Mouse (Mus musculus) embryonic facial prominence, embryonic 10.5 days (tissue): ENCODE results near the gene Naa10. TPM values are rescaled to one million over a fixed set of nuclear protein-coding genes. Genes with fewer than 3 reads are reported as not detected.

Source experiments
- DNase-seq: peaks from one replicate; pipeline ENCODE4 v3.0.0-alpha.2; 2017; ENCODE audit warnings: low spot score
- H3K27ac ChIP-seq: fragments of 300-500 bp; sonication (generic); replicated peaks from 2 replicates; pipeline ENCODE4 v1.5.1; 2016; ENCODE audit warnings: mild to moderate bottlenecking
- H3K27me3 ChIP-seq: fragments of 300-500 bp; sonication (generic); replicated peaks from 2 replicates; pipeline ENCODE4 v1.6.1; 2016; ENCODE audit warnings: low read depth, mild to moderate bottlenecking; ENCODE audit not compliant: poor library complexity, severe bottlenecking
- H3K36me3 ChIP-seq: fragments of 300-500 bp; sonication (generic); replicated peaks from 2 replicates; pipeline ENCODE4 v1.6.1; 2016; ENCODE audit warnings: mild to moderate bottlenecking, moderate library complexity
- H3K4me1 ChIP-seq: fragments of 300-500 bp; sonication (generic); 2 replicates; pipeline ENCODE4 v1.6.1; 2016
- H3K4me3 ChIP-seq: fragments of 300-500 bp; sonication (generic); 2 replicates; pipeline ENCODE4 v1.5.1; 2016; ENCODE audit warnings: mild to moderate bottlenecking, moderate library complexity
- H3K9me3 ChIP-seq: fragments of 300-500 bp; sonication (generic); 2 replicates; pipeline ENCODE4 v1.6.1; 2016; ENCODE audit warnings: mild to moderate bottlenecking
- WGBS: fragments of 180-500 bp; shearing (Covaris S2); methylation state at CpG from one replicate; pipeline ENCODE4 v1.1.7; 2016; 5-methylcytosine and 5-hydroxymethylcytosine counted together
- polyA plus RNA-seq: library from polyadenylated mRNA; unstranded; fragments of >200 nt; fragmentation: Nextera tagmentation; extraction: Ambion mirVana; gene quantifications from 2 replicates; pipeline ENCODE4 v1.2.1, GENCODE M21; 2016

Naa10 gene
- polyA plus RNA-seq, 1 experiment from 2014 or later: 169 TPM

DNA sequence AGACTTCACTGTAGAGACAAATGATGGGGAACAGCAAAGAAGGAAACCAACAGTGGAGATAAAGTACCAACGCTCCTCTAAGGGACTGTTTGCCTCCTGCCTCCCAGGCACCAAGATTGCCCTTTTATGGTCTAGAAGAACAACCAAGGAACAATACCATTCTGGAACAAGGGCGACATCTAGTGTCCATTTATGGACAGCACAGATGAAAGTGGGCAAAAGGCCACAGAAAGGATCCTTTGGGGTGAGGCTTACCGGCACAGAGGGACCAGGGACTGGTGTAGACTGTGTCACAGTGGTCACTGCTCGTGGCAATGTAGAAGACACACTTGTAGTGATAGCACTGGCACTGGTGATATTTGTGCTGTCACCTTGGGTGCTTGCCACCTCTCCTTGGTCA lies 26.9 kb upstream of the Naa10 start:
- DNase-seq: peak; percentile 43
- Histone ChIP-seq H3K4me3 (no peak overlapping the region), H3K4me1 (no peaks in the 10 kb centered on the region), H3K36me3 (peaks cover 100% of the 10 kb centered on the region), H3K27me3 (no peaks in the 10 kb centered on the region), H3K9me3 (no peaks in the 10 kb centered on the region), H3K27ac (no peak overlapping the region)
- 42% methylated on average over 4 of the region's 4 CpGs for WGBS

DNA sequence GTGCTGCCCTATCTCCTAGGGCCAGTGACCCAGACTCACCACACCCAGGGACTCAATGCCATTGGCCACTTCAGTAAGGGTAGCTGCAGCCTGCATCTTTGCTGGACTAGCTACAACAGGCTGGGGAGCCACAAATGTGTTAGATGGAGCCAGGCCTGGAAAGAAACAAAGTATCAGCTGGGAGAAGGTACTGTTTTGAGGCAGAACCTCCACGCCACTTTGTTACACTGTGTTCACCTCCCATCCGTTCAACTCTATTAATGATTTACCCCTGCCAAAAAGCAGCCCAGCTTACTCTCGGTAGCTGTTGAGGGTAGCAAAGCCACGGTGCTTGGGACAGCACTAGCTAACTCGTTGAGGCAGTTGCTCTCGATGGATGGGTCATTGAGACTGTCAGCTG lies 25.2 kb upstream of the Naa10 start:
- no peak overlapping the region for H3K27ac ChIP-seq
- H3K9me3 ChIP-seq: no peaks in the 10 kb centered on the region
- 91% methylated on average over 6 of the region's 6 CpGs for WGBS
- H3K4me3 ChIP-seq: no peak overlapping the region
- no peak for DNase-seq
- no peaks in the 10 kb centered on the region for H3K4me1 ChIP-seq
- no peaks in the 10 kb centered on the region for H3K27me3 ChIP-seq
- H3K36me3 ChIP-seq: peaks cover 100% of the 10 kb centered on the region

DNA sequence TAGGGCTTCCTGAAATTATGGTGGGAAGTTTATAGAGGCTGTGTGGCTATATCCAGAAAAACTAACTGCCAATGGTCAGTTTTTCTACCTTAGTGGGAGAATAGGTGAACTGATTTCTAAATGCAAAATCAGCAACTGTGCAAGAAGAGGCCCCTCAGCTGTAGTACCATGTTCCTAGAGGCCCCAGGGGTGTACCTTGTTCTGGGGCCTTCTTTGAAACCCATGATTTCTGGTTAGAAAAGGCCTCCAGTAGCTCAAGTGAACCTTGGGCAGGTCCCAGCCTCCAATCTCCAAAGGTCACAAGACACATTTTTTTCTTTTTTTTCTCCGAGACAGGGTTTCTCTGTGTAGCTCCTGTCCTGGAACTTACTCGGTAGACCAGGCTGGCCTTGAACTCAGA lies 20.6 kb upstream of the Naa10 start:
- Histone ChIP-seq H3K4me1 (no peaks in the 10 kb centered on the region), H3K27ac (no peak overlapping the region), H3K27me3 (0 out of 2 replicates have a peak, but pooled peaks cover 6% of the 10 kb centered on the region), H3K4me3 (no peak overlapping the region), H3K36me3 (peaks cover 70% of the 10 kb centered on the region), H3K9me3 (no peaks in the 10 kb centered on the region)
- no peak for DNase-seq
- WGBS: 78% methylated on average over 2 of the region's 2 CpGs

DNA sequence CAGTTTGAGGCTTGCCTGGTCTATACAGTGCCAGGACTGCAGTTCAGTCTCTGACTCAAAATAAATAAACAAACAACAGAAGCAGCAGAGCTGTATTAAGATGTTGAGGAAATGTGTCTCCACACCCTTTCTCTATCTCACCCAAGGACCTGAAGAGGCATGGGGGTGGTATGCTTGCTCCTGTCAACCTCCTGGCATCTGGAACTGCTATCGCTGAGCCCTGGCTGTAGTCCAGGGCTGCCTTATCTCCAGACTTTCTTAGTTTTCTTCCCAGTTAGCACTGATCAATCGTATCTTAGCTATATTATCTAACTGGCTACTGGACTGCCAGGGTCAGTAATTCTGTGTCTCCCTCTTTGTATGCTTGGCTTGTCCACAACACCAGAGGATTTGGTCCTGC lies 20.1 kb upstream of the Naa10 start:
- Histone ChIP-seq H3K4me1 (no peaks in the 10 kb centered on the region), H3K27ac (no peak overlapping the region), H3K27me3 (0 out of 2 replicates have a peak, but pooled peaks cover 6% of the 10 kb centered on the region), H3K9me3 (no peaks in the 10 kb centered on the region), H3K36me3 (peaks cover 66% of the 10 kb centered on the region), H3K4me3 (no peak overlapping the region)
- no peak for DNase-seq
- 95% methylated on average over 2 of the region's 2 CpGs for WGBS

DNA sequence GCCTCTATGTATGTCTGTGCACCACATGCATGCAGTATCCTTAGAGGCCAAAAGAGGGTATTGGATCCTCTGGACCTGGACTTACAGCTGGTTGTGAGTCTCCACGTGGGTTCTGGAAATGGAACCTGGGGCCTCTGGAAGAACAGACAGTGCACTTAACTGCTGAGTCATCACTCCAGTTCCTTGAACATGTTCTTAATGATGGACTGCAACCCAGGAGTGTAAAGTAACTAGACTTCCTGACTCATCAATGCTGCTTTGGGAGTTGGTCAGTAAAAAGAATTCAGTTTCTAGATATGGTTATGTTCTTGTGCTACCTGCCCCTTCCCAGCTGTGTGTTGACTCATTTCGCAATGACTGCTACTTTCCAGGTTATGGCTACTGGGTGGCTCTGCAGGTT lies 10.1 kb upstream of the Naa10 start:
- 82% methylated on average over 2 of the region's 2 CpGs for whole genome bisulfite sequencing
- Histone ChIP-seq H3K9me3 (no peaks in the 10 kb centered on the region), H3K4me1 (0 out of 2 replicates have a peak, but pooled peaks cover 4% of the 10 kb centered on the region), H3K36me3 (no peaks in the 10 kb centered on the region), H3K27ac (no peak overlapping the region), H3K27me3 (0 out of 2 replicates have a peak, but pooled peaks cover 4% of the 10 kb centered on the region), H3K4me3 (no peak overlapping the region)
- no peak for DNase-seq

DNA sequence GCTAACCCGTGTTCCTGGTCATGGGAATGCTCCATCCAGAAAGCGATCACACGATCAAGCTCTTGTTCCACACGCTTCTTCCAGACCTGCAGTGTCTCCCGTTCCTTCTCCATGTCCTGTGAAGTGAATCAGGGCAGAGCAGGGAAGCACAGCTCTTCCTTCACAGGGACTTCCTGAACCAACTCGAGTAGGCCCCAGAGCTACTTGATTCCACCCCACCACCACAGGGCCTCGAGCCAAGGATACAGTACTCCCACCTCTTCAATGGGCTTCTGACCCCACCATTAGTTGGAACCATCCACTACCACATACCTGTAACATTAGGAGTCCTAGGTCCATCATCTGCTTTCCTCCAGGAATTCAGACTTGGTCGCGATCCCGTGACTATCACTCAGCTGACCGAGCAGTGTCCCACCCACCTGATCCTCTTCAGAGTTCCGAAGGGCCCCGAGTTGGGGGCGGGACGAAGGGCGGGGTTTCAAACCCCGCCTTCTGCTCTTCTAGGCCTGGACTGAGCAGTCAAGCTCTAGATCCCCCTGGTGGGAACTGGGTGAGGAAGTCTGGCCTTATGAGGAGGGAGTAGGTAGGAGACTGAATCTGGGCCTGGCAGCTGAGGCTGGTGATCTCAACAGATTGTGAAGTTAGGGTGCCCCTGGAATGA lies 8.8 kb upstream of the Naa10 start, which contains the start of gene Renbp:
Renbp (minus strand) TSS at position 449 of the 661 bp plus-strand sequence.
- Histone ChIP-seq H3K27ac (no peak within 1 kb of the TSS), H3K27me3 (0 out of 2 replicates have a peak, but pooled peaks cover 4% of the 10 kb centered on the region), H3K4me1 (0 out of 2 replicates have a peak, but pooled peaks cover 4% of the 10 kb centered on the region), H3K9me3 (no peaks in the 10 kb centered on the region), H3K36me3 (no peaks in the 10 kb centered on the region), H3K4me3 (peak within 1 kb of the TSS; percentile 43)
- WGBS: 41% methylated on average over 17 of the region's 17 CpGs
- peak; percentile 69 for DNase-seq

DNA sequence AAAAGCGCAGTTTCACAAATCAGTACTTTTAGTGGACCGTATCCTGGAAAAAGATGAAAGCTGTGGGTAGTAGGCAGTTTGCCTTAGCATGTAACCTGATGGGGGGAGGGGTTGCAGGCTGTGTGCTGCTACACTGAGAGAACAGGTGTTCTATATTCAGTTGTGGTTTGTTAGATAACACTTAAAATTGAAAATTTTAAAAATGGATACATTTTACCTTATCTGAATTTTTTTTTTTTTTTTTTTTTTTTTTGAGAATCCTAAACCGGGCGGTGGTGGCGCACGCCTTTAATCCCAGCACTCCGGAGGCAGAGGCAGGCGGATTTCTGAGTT lies 772 bp upstream of the Naa10 start:
- 77% methylated on average over 8 of the region's 8 CpGs for WGBS

DNA sequence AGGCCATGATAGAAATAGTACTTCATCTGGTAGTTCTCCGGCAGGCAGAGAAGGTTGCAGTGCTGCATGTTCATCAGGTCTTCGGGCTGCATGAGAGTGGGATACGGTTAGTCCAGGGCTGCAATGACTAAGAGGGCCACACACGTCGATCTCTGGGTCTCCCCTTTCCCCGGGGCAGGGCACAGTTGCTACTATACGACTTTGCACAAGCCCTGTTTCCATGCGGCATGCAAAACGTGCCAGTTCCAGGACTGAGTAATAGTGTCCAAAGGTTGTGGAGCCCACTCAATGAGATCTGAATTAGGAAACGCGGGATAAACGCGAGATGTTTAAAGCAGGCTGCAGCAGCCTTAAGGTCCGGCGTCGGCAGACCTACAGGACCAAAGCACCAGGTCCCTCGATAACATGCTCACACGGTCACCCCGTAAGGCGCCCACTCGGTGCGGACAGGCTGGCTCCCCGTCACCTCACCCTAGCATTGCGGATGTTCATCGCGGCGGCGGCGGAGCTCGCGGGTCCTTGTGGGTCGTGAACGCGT lies 390 bp downstream of the Naa10 start:
- Histone ChIP-seq H3K4me3 (peak overlapping the region; percentile 68), H3K9me3 (no peaks in the 10 kb centered on the region), H3K36me3 (peaks cover 38% of the 10 kb centered on the region), H3K27me3 (no peaks in the 10 kb centered on the region; the same call in 1 of the 2 replicates), H3K27ac (peak overlapping the region; percentile 87), H3K4me1 (peaks cover 6% of the 10 kb centered on the region; the same call in 1 of the 2 replicates)
- DNase-seq: no peak
- 17% methylated on average over 34 of the region's 34 CpGs for WGBS

More for the DNA sequence above, 772 bp upstream of the Naa10 start:
- Histone ChIP-seq H3K27ac (peak overlapping the region; percentile 87), H3K4me3 (peak overlapping the region; percentile 68), H3K27me3 (no peaks in the 10 kb centered on the region; the same call in 1 of the 2 replicates), H3K36me3 (peaks cover 26% of the 10 kb centered on the region), H3K9me3 (no peaks in the 10 kb centered on the region), H3K4me1 (peaks cover 6% of the 10 kb centered on the region; the same call in 1 of the 2 replicates)
- no peak for DNase-seq

DNA sequence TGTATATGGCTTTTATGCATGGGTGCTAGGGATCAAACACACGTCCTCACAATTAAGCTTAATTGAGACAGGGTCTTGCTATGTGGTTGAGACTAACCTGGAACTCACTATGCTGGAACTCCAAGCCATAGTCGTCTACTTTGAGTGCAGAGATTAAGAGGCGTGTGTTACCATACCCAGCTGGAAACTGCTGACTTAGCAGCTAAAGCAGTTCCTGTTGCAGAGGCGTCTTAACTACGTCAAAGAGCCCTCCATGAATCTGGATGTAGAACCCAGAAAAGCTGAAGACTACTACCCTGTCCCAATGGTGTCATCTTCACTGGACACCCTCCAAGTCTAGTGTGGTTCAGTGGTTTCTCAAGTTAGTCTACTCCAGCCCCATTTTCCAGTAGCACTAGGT lies 3.1 kb downstream of the Naa10 start:
- 84% methylated on average over 5 of the region's 5 CpGs for WGBS
- Histone ChIP-seq H3K9me3 (no peaks in the 10 kb centered on the region), H3K4me3 (no peak overlapping the region), H3K27ac (no peak overlapping the region), H3K36me3 (peaks cover 38% of the 10 kb centered on the region), H3K4me1 (peaks cover 6% of the 10 kb centered on the region; the same call in 1 of the 2 replicates), H3K27me3 (no peaks in the 10 kb centered on the region; the same call in 1 of the 2 replicates)
- DNase-seq: no peak

DNA sequence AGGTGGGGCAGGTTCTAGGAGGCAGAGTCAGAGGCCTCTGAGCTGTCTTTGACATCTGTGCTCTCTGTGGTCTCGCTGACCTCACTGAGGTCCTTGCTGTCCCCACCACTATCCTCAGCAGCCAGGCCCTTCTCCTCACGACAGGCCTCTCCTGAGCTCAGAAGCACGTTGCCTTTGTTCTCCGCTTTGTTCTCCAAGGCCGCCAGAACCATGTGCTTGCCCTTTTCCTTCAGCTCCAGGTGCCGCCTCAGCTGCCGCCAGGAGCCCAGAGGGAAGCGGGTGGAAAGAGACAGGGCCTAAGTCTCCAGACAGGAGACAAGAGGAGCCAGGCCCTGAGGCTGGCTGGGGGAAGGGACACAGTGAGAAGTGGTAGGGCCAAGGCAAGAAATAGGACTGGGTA lies 4.8 kb downstream of the Naa10 start:
- no peaks in the 10 kb centered on the region; the same call in 1 of the 2 replicates for H3K27me3 ChIP-seq
- no peaks in the 10 kb centered on the region for H3K9me3 ChIP-seq
- DNase-seq: no peak
- H3K36me3 ChIP-seq: peaks cover 38% of the 10 kb centered on the region
- peaks cover 6% of the 10 kb centered on the region; the same call in 1 of the 2 replicates for H3K4me1 ChIP-seq
- H3K27ac ChIP-seq: no peak overlapping the region
- 88% methylated on average over 8 of the region's 8 CpGs for WGBS
- H3K4me3 ChIP-seq: no peak overlapping the region

DNA sequence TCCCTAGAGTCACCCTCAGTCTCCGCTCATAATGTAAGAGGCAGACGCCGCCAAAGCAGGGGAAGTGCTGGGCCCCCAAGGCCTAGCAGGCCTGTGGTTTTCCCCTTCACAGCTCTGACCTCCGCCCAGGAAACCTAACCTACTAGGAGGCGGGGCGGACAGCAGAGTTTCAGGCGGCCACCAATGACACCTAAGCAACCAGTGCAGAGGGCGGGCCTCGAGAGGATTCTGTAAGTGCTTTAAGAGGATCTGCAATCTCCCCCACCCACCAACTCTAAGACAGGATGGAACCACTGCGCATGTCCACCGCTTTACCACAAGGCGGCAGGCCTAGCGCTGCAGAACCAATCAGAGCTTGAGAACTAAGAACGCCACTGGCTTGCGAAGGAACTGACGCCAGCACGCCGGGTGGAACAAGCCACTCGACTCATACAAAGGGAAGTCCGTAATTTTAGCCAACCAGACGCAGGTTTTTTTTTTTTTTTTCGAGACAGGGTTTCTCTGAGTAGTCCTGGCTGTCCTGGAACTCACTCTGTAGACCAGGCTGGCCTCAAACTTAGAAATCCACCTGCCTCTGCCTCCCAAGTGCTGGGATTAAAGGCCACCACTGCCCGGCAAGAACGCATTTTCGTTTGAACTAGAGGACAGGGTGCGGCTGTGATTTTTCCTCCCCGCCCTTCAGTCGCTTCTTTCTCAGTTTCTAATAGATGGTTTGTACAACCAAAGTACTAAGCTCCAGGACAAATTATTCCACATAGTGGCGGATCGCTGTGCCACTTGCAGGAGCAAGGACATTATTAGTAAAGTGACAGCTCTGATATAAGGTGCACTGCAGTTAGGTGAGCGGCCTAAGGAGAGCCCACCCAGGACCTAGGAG lies 6.7 kb downstream of the Naa10 start:
- Histone ChIP-seq H3K27me3 (peaks cover 15% of the 10 kb centered on the region), H3K27ac (peak overlapping the region; percentile 77), H3K4me1 (peaks cover 7% of the 10 kb centered on the region), H3K4me3 (peak overlapping the region; percentile 39), H3K36me3 (peaks cover 37% of the 10 kb centered on the region), H3K9me3 (no peaks in the 10 kb centered on the region)
- peak; percentile 92 for DNase-seq
- 27% methylated on average over 31 of the region's 31 CpGs for WGBS

DNA sequence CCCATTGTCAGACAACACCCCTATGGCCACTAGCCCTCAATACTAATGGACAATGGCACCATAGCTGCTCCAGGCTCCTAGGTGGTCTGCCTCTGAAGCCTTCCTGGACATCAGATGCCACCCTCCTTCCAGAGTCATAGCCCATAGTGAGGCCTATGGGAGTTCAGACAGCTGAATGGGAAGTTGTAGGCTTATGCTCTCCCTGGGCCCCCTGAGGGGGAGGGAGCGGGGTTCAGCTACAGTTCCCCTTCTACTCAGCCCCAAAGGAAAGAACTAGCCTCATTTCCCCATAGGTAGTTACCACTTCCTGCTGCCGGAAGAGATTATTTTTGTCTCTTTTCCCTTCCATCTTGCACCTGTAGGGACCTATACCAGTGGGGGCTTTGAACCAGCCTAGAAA lies 10.2 kb downstream of the Naa10 start:
- Histone ChIP-seq H3K4me1 (peaks cover 7% of the 10 kb centered on the region), H3K36me3 (peaks cover 3% of the 10 kb centered on the region; the same call in 1 of the 2 replicates), H3K27me3 (peaks cover 15% of the 10 kb centered on the region), H3K4me3 (no peak overlapping the region), H3K27ac (no peak overlapping the region), H3K9me3 (no peaks in the 10 kb centered on the region)
- DNase-seq: no peak
- 82% methylated on average over 2 of the region's 2 CpGs for WGBS
